Mouse (Mus musculus): ENCODE measurements at regions not wholly inside any gene's neighbourhood (a gene's known extent, or its start where the extent isn't known, plus 50 kb on each side); places are given as distances from the start of the nearest gene placed in this dataset.

DNA sequence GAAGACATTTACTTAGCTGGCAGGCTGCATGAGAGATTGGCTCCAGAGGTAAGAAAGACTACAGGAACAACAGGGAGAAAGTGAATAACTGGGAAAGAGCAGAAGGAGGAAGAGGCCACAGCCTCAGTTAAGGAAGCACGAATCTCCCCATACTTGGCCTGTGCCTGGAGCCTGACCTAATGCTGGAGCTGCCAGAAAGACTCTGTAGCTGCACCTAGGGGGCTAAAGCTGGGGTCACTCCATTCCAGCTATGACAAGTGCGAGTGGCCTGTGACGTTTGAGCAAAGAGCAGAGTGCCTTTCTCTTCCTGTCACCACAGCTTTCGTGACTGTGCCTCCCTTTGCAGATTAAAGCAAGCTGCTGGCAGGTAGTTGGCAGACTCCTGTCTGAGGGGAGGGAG, 250.6 kb downstream of the Bcl11a start:
- TF ChIP-seq CTCF (IDR thresholded peaks at IDR 0.05) (no peak), EP300 (IDR thresholded peaks at IDR 0.05) (no peak)

Data from lung, postnatal 0 days (tissue).